10 mouse cellular contexts compared by ENCODE assay signal in the genomic region with DNA sequence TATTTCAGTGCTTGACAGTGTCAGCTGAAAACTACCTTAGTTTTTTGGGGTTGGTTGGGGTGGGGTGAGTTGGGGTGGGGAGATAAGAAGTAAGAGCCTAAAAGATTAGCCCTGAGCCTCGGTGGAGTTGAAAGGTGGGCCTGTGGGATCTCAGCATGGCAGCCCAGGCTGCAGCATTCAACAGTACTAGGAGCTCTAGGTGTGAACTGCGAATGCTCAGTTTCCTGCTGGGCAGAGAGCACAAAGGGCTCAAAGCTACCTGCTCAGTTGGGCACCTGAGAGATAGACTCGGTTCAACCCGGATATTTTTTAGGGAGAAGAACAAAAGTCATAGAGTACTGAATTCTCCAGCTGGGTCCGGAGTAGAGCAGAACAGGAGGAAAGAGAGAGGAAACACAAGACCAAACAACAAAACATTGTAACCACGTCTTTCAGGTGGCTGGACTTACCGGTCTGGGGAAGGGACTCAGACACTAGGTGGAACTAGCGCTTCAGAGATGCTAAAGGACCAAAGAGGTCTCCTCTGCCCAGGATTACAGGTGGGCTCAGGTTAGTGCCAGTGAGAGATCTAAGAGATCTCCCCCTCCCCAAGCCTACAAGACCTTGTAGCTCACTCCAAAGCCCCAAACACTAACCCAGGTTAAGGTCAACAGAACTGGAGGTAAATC. TPM values are rescaled to one million over a fixed set of nuclear protein-coding genes. Genes with fewer than 3 reads are reported as not detected.
DNase-seq lines count a peak whose midpoint lies in the region; ATAC-seq lines count a peak whose summit lies in the region.
"Had no signal": no experiment of that assay in that cellular context is flagged by ENCODE, and none has a peak within 500 bp of the region (broad histone marks: within the 10 kb centered on the region; RNA-seq: fewer than 3 reads in every experiment).

No protein-coding gene starts in this region.

- H3K27ac ChIP-seq in kidney, embryonic 14.5 days (ENCODE audit: low read depth, low read length): no peak overlapping the region
- H3K27ac ChIP-seq in forebrain, embryonic 16.5 days (ENCODE audit: low read length): no peak overlapping the region
- H3K27ac ChIP-seq in midbrain, embryonic 14.5 days (replicated peaks; ENCODE audit: low read depth, low read length): no peak overlapping the region

- peak; percentile 10; the same call in 1 of the 2 replicates for ATAC-seq in kidney, embryonic 14.5 days (ENCODE audit: low FRiP score, low TSS enrichment)
- no peak for ATAC-seq in forebrain, embryonic 16.5 days
- peak; percentile 26; the same call in 1 of the 2 replicates for ATAC-seq in midbrain, embryonic 14.5 days (ENCODE audit: low FRiP score, low TSS enrichment)
- no peak for ATAC-seq in CD4-positive, CD25-positive, alpha-beta regulatory T cell, adult 4 months
- no peak for ATAC-seq in megakaryocyte, adult 5-6 weeks (ENCODE audit: poor library complexity, severe bottlenecking)

- 0 out of 2 replicates have a peak overlapping the region, but pooled peaks have one; percentile 72 for H3K4me2 ChIP-seq in kidney, embryonic 14.5 days (replicated peaks; ENCODE audit: low read depth, low read length)
- peak overlapping the region; percentile 85 for H3K4me2 ChIP-seq in forebrain, embryonic 16.5 days (ENCODE audit: low read length)
- H3K4me2 ChIP-seq in midbrain, embryonic 14.5 days (ENCODE audit: low read length): peak overlapping the region; percentile 79

- peaks cover 10% of the 10 kb centered on the region for H3K27me3 ChIP-seq in kidney, embryonic 14.5 days (ENCODE audit: control insufficient read depth, insufficient read depth, low read length)
- H3K27me3 ChIP-seq in forebrain, embryonic 16.5 days (replicated peaks; ENCODE audit: control insufficient read depth, insufficient read depth, low read length): no peaks in the 10 kb centered on the region; the same call in 1 of the 2 replicates
- no peaks in the 10 kb centered on the region for H3K27me3 ChIP-seq in midbrain, embryonic 14.5 days (ENCODE audit: control insufficient read depth, insufficient read depth, low read length)

- DNase-seq in kidney, adult 18-20 months: no peak
- peak; percentile 78 for DNase-seq in cerebellum, adult 11-12 months
- DNase-seq in midbrain, embryonic 14.5 days: peak; percentile 31
- DNase-seq in urinary bladder, postnatal 10 days (ENCODE audit: low spot score): no peak
- DNase-seq: thymus, postnatal 36 days had no signal

- no peak overlapping the region for H3K9ac ChIP-seq in kidney, embryonic 14.5 days (ENCODE audit: low read depth, low read length)
- peak overlapping the region; percentile 51; the same call in 1 of the 2 replicates for H3K9ac ChIP-seq in forebrain, embryonic 16.5 days (replicated peaks; ENCODE audit: low read depth, low read length)
- no peak overlapping the region for H3K9ac ChIP-seq in midbrain, embryonic 14.5 days (replicated peaks; ENCODE audit: low read length)

- no peaks in the 10 kb centered on the region for H3K4me1 ChIP-seq in kidney, embryonic 14.5 days (ENCODE audit: control insufficient read depth, insufficient read depth, low read length)
- H3K4me1 ChIP-seq in forebrain, embryonic 16.5 days (replicated peaks; ENCODE audit: control insufficient read depth, insufficient read depth, low read length): peaks cover 11% of the 10 kb centered on the region
- H3K4me1 ChIP-seq in midbrain, embryonic 14.5 days (ENCODE audit: control insufficient read depth, insufficient read depth, low read length): no peaks in the 10 kb centered on the region

- no peaks in the 10 kb centered on the region for H3K36me3 ChIP-seq in kidney, embryonic 14.5 days (ENCODE audit: control insufficient read depth, insufficient read depth, low read length)
- no peaks in the 10 kb centered on the region for H3K36me3 ChIP-seq in forebrain, embryonic 16.5 days (ENCODE audit: control insufficient read depth, insufficient read depth)
- no peaks in the 10 kb centered on the region for H3K36me3 ChIP-seq in midbrain, embryonic 14.5 days (ENCODE audit: control insufficient read depth, insufficient read depth, low read length)

- H3K4me3 ChIP-seq in kidney, embryonic 14.5 days (ENCODE audit: low read length): 0 out of 2 replicates have a peak overlapping the region, but pooled peaks have one; percentile 40
- H3K4me3 ChIP-seq in forebrain, embryonic 16.5 days (replicated peaks; ENCODE audit: low read length): peak overlapping the region; percentile 52
- H3K4me3 ChIP-seq in midbrain, embryonic 14.5 days (replicated peaks; ENCODE audit: low read depth, low read length): peak overlapping the region; percentile 47

- WGBS in kidney, embryonic 14.5 days: 9% methylated on average over 8 of the region's 8 CpGs
- 6% methylated on average over 8 of the region's 8 CpGs for WGBS in forebrain, embryonic 16.5 days
- 13% methylated on average over 8 of the region's 8 CpGs for WGBS in midbrain, embryonic 14.5 days

- no peaks in the 10 kb centered on the region for H3K9me3 ChIP-seq in kidney, embryonic 14.5 days (ENCODE audit: control insufficient read depth, low read length)
- no peaks in the 10 kb centered on the region for H3K9me3 ChIP-seq in forebrain, embryonic 16.5 days (ENCODE audit: control insufficient read depth, low read length)
- H3K9me3 ChIP-seq in midbrain, embryonic 14.5 days (ENCODE audit: control insufficient read depth, low read length): no peaks in the 10 kb centered on the region

RNA-seq across cellular contexts. Expression of a gene that starts 1.0 kb away (rescaled TPM):
- 0.03 and 0.11 TPM in 2 replicates for polyA plus RNA-seq in kidney, embryonic 14.5 days (2014; fragmentation: Nextera tagmentation; extraction: Ambion mirVana)
- polyA plus RNA-seq in forebrain, embryonic 16.5 days (2015; fragmentation: Nextera tagmentation; extraction: Ambion mirVana): 17.2 and 19.5 TPM in 2 replicates
- polyA plus RNA-seq in midbrain, embryonic 14.5 days (2014; fragmentation: Nextera tagmentation; extraction: Ambion mirVana): 15.4 and 19.3 TPM in 2 replicates
- not detected for polyA plus RNA-seq in CD4-positive, CD25-positive, alpha-beta regulatory T cell, adult 4 months (2017; shearing (Covaris generic))
- total RNA-seq in megakaryocyte, adult 5-6 weeks (2015): not detected in 2 replicates
- total RNA-seq in megakaryocyte, adult 5-6 weeks (2017): not detected in 2 replicates
- total RNA-seq: MEL had no signal

Comparison
In these comparisons a context has a peak if more than half of its experiments do, and no peak if none do; other contexts are left out.
1. ATAC-seq: peak in kidney, embryonic 14.5 days (single experiment) and midbrain, embryonic 14.5 days (single experiment); none in forebrain, embryonic 16.5 days (single experiment), CD4-positive, CD25-positive, alpha-beta regulatory T cell, adult 4 months (single experiment) and megakaryocyte, adult 5-6 weeks (single experiment).
2. DNase-seq: peak in cerebellum, adult 11-12 months (single experiment) and midbrain, embryonic 14.5 days (single experiment); none in kidney, adult 18-20 months (single experiment) and urinary bladder, postnatal 10 days (single experiment).
3. RNA of a gene that starts 1.0 kb away (polyA plus RNA-seq): 17.2 to 19.5 TPM in forebrain, embryonic 16.5 days and 15.4 to 19.3 TPM in midbrain, embryonic 14.5 days; 0.03 to 0.11 TPM in kidney, embryonic 14.5 days and not detected in CD4-positive, CD25-positive, alpha-beta regulatory T cell, adult 4 months; every median in the first group is over 10 times any median in the second.
4. Peak in every context shown above with its lines, with median percentiles within 50 percentile points of each other: H3K4me2 ChIP-seq and H3K4me3 ChIP-seq.